Mouse (Mus musculus): Measurements from ENCODE around the gene Nfic. TPM values are rescaled to one million over a fixed set of nuclear protein-coding genes. Genes with fewer than 3 reads are reported as not detected.

Nfic gene
- polyA plus RNA-seq, 1 experiment from 2014 or later = 21.9 TPM

DNA sequence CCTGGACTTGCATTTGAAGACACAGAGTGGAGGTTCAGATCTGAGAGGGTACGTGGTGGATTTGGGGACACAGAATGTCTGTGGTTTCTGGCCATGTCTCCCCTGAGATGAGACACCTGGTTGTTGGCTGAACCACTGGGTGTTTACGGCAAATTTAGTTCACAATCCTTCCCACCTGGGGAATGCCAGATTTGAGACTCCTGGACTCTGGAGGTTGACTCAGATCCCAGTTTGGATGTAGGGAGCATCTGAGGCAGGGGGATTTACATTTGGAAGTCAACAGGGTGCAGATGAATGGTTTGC, 78.1 kb downstream of the Nfic start:
- Histone ChIP-seq H3K27ac (ENCODE audit: low read depth, low read length) (no peak overlapping the region), H3K9ac (replicated peaks; ENCODE audit: low read depth, low read length) (peak overlapping the region; percentile 79; the same call in 1 of the 2 replicates), H3K9me3 (ENCODE audit: control insufficient read depth, low read length) (no peaks in the 10 kb centered on the region), H3K4me3 (ENCODE audit: low read depth, low read length) (peak overlapping the region; percentile 75), H3K36me3 (ENCODE audit: control insufficient read depth, insufficient read depth, low read length) (peaks cover 4% of the 10 kb centered on the region; the same call in 1 of the 2 replicates), H3K4me1 (ENCODE audit: control insufficient read depth, insufficient read depth, low read length) (peaks cover 21% of the 10 kb centered on the region), H3K27me3 (ENCODE audit: control insufficient read depth, insufficient read depth, low read length) (no peaks in the 10 kb centered on the region), H3K4me2 (ENCODE audit: low read depth, low read length) (peak overlapping the region; percentile 89)
- 65% methylated on average over 2 of the region's 2 CpGs for WGBS
- ATAC-seq (ENCODE audit: low read depth) = no peak

DNA sequence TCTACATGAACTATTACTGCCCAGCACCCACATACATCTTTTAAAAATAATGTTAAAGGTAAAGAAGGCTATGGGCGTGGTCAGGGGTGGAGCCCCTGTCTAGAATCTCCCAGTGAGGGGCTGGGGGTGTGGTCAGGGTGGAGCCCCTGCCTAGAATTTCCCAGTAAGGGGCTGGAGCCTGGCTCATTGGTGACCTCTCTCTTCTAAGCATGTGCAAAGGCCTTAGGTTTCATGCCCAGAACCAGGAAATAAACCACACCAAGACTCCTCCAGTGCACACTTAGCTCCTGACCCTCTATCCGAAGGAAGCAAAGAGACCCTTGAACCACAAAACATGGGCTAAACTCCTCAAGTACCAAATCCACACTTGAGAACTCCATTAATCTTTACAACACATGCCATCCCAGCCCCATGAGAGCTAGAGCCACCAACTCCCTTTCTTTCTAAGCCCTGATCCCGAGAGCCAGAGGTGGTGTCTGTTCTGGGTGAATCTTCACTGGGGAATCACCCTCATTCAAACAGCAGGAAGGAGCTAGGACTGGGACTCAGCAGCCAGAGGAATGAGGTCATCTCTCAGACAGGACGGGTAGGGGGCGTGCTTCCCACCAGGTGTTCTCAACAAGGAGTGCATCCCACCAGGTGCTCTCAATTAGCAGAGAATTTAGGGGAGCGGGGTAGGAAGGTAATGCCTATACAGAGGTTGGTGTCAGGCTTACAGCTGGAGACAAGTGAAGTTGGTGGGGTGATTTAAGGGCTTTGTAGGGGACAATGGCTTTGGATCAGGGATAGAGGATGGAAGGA, 78.7 kb downstream of the Nfic start:
- Histone ChIP-seq H3K4me1 (ENCODE audit: control insufficient read depth, insufficient read depth, low read length) (peaks cover 21% of the 10 kb centered on the region), H3K36me3 (ENCODE audit: control insufficient read depth, insufficient read depth, low read length) (peaks cover 4% of the 10 kb centered on the region; the same call in 1 of the 2 replicates), H3K9ac (replicated peaks; ENCODE audit: low read depth, low read length) (no peak overlapping the region; the same call in 1 of the 2 replicates), H3K9me3 (ENCODE audit: control insufficient read depth, low read length) (no peaks in the 10 kb centered on the region), H3K27ac (ENCODE audit: low read depth, low read length) (no peak overlapping the region), H3K4me2 (ENCODE audit: low read depth, low read length) (peak overlapping the region; percentile 89), H3K4me3 (ENCODE audit: low read depth, low read length) (peak overlapping the region; percentile 75), H3K27me3 (ENCODE audit: control insufficient read depth, insufficient read depth, low read length) (no peaks in the 10 kb centered on the region)
- 43% methylated on average over 6 of the region's 6 CpGs for WGBS
- ATAC-seq (ENCODE audit: low read depth) = no peak

DNA sequence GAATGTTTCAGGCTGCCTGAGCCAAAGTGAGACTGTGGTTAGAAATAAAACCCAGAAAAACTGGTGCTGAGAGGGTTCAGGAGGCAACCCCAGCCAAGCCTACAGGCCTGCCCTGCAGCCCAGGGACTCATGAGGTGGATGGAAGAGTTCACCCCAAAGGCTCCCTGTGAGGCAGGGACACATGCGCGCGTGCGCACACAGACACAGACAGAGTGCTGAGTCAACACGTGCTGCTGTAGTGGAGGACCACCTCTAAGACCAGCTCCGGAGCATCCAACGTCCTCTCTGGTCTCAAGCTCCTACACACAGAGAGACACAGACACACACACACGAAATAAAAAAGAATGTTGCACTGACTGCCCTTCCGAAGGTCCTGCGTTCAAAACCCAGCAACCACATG, 80.1 kb downstream of the Nfic start:
- no peak overlapping the region for H3K9ac ChIP-seq (replicated peaks; ENCODE audit: low read depth, low read length)
- H3K4me2 ChIP-seq (ENCODE audit: low read depth, low read length) = no peak overlapping the region
- no peaks in the 10 kb centered on the region for H3K27me3 ChIP-seq (ENCODE audit: control insufficient read depth, insufficient read depth, low read length)
- H3K27ac ChIP-seq (ENCODE audit: low read depth, low read length) = no peak overlapping the region
- no peak for ATAC-seq (ENCODE audit: low read depth)
- H3K4me1 ChIP-seq (ENCODE audit: control insufficient read depth, insufficient read depth, low read length) = peaks cover 21% of the 10 kb centered on the region
- 92% methylated on average over 10 of the region's 10 CpGs for WGBS
- no peak overlapping the region for H3K4me3 ChIP-seq (ENCODE audit: low read depth, low read length)
- H3K9me3 ChIP-seq (ENCODE audit: control insufficient read depth, low read length) = no peaks in the 10 kb centered on the region
- H3K36me3 ChIP-seq (ENCODE audit: control insufficient read depth, insufficient read depth, low read length) = peaks cover 8% of the 10 kb centered on the region; the same call in 1 of the 2 replicates

DNA sequence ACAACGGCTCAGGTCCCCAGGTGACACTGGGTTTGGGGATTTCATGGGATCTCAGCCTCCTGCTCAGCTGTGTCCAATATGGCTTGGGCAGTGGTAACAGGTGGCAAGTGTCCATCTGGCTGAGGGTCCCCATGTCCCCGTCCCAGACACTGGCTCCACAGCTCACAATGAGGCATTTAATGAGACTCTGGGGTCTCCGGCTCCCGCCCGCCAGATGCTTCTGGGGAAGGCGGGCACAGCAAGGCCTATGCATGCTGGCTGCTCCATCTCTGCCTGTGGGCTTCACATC, 88.3 kb downstream of the Nfic start:
- Histone ChIP-seq H3K27me3 (ENCODE audit: control insufficient read depth, insufficient read depth, low read length) (0 out of 2 replicates have a peak, but pooled peaks cover 3% of the 10 kb centered on the region), H3K4me1 (ENCODE audit: control insufficient read depth, insufficient read depth, low read length) (peaks cover 10% of the 10 kb centered on the region; the same call in 1 of the 2 replicates), H3K27ac (ENCODE audit: low read depth, low read length) (no peak overlapping the region), H3K4me3 (ENCODE audit: low read depth, low read length) (no peak overlapping the region), H3K36me3 (ENCODE audit: control insufficient read depth, insufficient read depth, low read length) (peaks cover 39% of the 10 kb centered on the region), H3K9me3 (ENCODE audit: control insufficient read depth, low read length) (no peaks in the 10 kb centered on the region), H3K4me2 (ENCODE audit: low read depth, low read length) (no peak overlapping the region), H3K9ac (replicated peaks; ENCODE audit: low read depth, low read length) (no peak overlapping the region)
- WGBS = 50% methylated on average over 6 of the region's 6 CpGs
- no peak for ATAC-seq (ENCODE audit: low read depth)

DNA sequence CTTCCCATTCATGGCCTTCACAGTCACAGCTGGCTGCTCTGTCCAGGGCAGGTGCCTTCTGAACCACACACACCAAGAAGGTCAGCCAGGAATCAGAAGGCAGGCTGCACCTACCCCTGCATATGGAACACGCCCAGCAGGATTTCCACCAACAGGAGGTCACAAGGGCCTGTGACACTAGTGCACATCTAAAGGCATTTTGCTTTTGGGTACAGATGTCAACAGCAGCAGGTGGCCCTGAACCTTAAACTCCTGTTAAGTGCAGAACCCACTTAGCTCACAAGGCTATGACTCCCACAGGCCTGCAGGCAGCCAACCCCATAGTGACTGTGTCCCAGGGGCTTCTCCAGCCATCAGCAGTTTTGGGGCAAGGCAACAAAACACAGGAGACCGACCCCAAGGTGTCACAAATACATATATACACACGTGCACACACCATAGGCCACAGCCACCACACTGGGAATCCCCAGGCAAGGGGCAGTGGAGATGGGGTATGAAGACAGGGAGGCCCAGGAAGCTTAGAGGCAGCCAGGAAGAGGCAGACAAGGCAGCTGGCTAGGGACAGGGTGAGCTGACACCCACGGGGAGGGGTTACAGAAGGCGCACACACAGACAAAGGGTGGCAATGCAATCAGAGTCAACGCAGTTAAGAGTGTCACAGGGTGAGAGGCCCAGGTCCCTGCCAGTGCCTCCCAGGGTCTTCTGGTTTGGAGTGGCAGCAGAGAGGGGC, 88.8 kb downstream of the Nfic start:
- ATAC-seq (ENCODE audit: low read depth) = no peak
- Histone ChIP-seq H3K4me2 (ENCODE audit: low read depth, low read length) (no peak overlapping the region), H3K27me3 (ENCODE audit: control insufficient read depth, insufficient read depth, low read length) (0 out of 2 replicates have a peak, but pooled peaks cover 3% of the 10 kb centered on the region), H3K4me1 (ENCODE audit: control insufficient read depth, insufficient read depth, low read length) (peaks cover 10% of the 10 kb centered on the region; the same call in 1 of the 2 replicates), H3K9me3 (ENCODE audit: control insufficient read depth, low read length) (no peaks in the 10 kb centered on the region), H3K36me3 (ENCODE audit: control insufficient read depth, insufficient read depth, low read length) (peaks cover 39% of the 10 kb centered on the region), H3K27ac (ENCODE audit: low read depth, low read length) (no peak overlapping the region), H3K4me3 (ENCODE audit: low read depth, low read length) (no peak overlapping the region), H3K9ac (replicated peaks; ENCODE audit: low read depth, low read length) (no peak overlapping the region)
- 81% methylated on average over 6 of the region's 6 CpGs for WGBS

DNA sequence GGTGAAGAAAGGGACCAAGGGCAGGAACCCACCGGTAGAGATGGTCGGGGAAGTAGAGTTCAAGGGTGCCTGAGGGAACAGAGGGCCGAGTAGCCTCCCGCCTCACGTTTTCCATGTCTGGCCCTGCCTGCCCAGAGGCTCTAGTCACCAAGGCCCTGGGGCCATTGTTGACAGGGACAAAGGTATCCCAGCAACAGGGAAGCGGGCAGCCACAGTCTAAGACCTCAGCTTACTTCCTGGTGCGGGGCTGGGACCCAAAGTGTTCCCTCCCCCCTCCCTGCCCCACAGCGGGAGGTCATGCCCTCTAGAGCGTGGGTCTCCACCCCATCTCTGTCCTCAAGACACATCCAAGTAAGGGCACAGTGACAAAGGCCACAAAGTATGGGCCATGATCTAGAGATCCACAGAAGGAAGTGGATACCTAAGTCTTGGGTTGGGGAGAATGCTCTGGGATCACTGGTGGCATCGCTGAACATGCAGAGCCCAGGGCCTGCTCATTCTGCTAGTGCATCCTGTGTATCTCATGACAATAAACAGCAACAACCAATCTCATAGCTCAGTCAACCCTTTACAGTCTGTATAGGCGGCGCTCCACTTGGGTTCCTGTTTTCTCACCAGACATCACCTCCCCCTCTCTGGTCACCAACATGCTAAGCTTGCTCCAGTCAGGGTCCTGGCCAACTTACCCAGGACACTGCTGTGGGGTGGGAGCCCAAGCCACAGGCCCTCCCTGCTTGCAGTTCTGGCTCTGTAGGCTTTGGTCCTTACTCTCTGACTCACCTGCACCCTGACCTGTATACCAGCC, 89.6 kb downstream of the Nfic start, which contains the start of gene 4930404N11Rik:
Gene 4930404N11Rik, minus strand, starts transcription at position 145 of the 805 bp plus-strand sequence.
- H3K9ac ChIP-seq (replicated peaks; ENCODE audit: low read depth, low read length) = no peak within 1 kb of the TSS
- H3K36me3 ChIP-seq (ENCODE audit: control insufficient read depth, insufficient read depth, low read length) = peaks cover 39% of the 10 kb centered on the region

DNA sequence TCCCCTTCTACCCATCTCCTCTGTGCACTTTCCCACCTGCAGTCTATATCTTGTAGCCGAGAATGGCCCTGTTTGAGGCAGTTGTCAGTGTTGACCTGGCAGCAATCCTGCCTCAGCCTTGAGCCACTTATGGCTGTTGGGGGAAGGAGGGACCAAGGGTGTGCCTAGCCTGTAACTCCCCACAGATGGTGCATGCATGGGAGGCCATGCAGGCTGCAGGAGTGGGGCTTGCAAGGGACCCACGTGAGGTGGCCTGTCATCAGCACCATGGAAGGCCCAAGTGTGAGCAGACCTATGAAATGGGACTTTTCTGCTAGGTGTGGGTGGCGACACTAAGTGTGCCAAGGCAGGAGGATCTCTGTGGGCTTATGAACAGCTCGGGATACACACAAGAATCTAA, 90.4 kb downstream of the Nfic start:
- ATAC-seq (ENCODE audit: low read depth) = no peak; the same call in 1 of the 2 replicates
- no peak overlapping the region for H3K4me3 ChIP-seq (ENCODE audit: low read depth, low read length)
- WGBS = 44% methylated on average over 4 of the region's 4 CpGs
- H3K9ac ChIP-seq (replicated peaks; ENCODE audit: low read depth, low read length) = no peak overlapping the region
- H3K4me1 ChIP-seq (ENCODE audit: control insufficient read depth, insufficient read depth, low read length) = peaks cover 12% of the 10 kb centered on the region; the same call in 1 of the 2 replicates
- peaks cover 33% of the 10 kb centered on the region for H3K36me3 ChIP-seq (ENCODE audit: control insufficient read depth, insufficient read depth, low read length)
- no peaks in the 10 kb centered on the region for H3K9me3 ChIP-seq (ENCODE audit: control insufficient read depth, low read length)
- H3K4me2 ChIP-seq (ENCODE audit: low read depth, low read length) = no peak overlapping the region
- H3K27me3 ChIP-seq (ENCODE audit: control insufficient read depth, insufficient read depth, low read length) = 0 out of 2 replicates have a peak, but pooled peaks cover 3% of the 10 kb centered on the region
- H3K27ac ChIP-seq (ENCODE audit: low read depth, low read length) = no peak overlapping the region

More for the DNA sequence above, 89.6 kb downstream of the Nfic start, which contains the start of gene 4930404N11Rik:
- peak within 1 kb of the TSS; percentile 30; the same call in 1 of the 2 replicates for H3K4me2 ChIP-seq (ENCODE audit: low read depth, low read length)
- 14% methylated on average over 12 of the region's 12 CpGs for WGBS
- H3K4me3 ChIP-seq (ENCODE audit: low read depth, low read length) = no peak within 1 kb of the TSS
- H3K9me3 ChIP-seq (ENCODE audit: control insufficient read depth, low read length) = no peaks in the 10 kb centered on the region
- no peak within 1 kb of the TSS for H3K27ac ChIP-seq (ENCODE audit: low read depth, low read length)
- peaks cover 10% of the 10 kb centered on the region; the same call in 1 of the 2 replicates for H3K4me1 ChIP-seq (ENCODE audit: control insufficient read depth, insufficient read depth, low read length)
- 0 out of 2 replicates have a peak, but pooled peaks cover 3% of the 10 kb centered on the region for H3K27me3 ChIP-seq (ENCODE audit: control insufficient read depth, insufficient read depth, low read length)
- ATAC-seq (ENCODE audit: low read depth) = 0 out of 2 replicates have a peak, but pooled peaks have one; percentile 7

DNA sequence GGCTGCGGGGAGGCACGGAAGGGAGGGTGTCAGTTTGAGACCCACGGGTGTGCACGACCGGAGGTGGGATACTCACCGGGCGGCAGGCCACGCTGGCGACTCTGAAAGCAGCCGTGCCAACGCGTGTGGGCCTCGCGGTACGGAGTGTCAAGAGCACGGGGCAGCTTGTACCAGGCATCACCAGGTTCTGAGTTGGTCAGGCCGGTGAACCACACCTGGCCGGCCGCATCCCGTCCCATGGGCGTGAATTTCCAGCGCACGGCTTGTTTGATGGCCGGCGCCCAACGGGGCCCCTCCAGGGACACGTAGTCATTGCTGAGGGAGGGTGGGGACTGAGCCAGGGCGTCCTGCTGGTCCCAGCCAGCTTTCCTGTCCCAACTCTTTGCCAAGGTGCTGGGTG, 90.8 kb downstream of the Nfic start:
- Histone ChIP-seq H3K4me3 (ENCODE audit: low read depth, low read length) (no peak overlapping the region), H3K27ac (ENCODE audit: low read depth, low read length) (no peak overlapping the region), H3K36me3 (ENCODE audit: control insufficient read depth, insufficient read depth, low read length) (peaks cover 29% of the 10 kb centered on the region), H3K9ac (replicated peaks; ENCODE audit: low read depth, low read length) (no peak overlapping the region), H3K27me3 (ENCODE audit: control insufficient read depth, insufficient read depth, low read length) (0 out of 2 replicates have a peak, but pooled peaks cover 3% of the 10 kb centered on the region), H3K9me3 (ENCODE audit: control insufficient read depth, low read length) (no peaks in the 10 kb centered on the region), H3K4me2 (ENCODE audit: low read depth, low read length) (peak overlapping the region; percentile 30; the same call in 1 of the 2 replicates), H3K4me1 (ENCODE audit: control insufficient read depth, insufficient read depth, low read length) (peaks cover 12% of the 10 kb centered on the region; the same call in 1 of the 2 replicates)
- no peak for ATAC-seq (ENCODE audit: low read depth)
- WGBS = 11% methylated on average over 28 of the region's 28 CpGs

Data from neural tube, embryonic 14.5 days (tissue).